Mouse (Mus musculus) brain, embryonic 14.5 days (tissue): ENCODE measurements at regions not wholly inside any gene's neighbourhood (a gene's known extent, or its start where the extent isn't known, plus 50 kb on each side); places are given as distances from the start of the nearest gene placed in this dataset.

Experiments
- CTCF ChIP-seq: fragments of 200-500 bp; IDR thresholded peaks from 2 replicates; pipeline ENCODE4 v1.5.1; 2012; ENCODE audit warnings: inconsistent platforms, mild to moderate bottlenecking, moderate library complexity, borderline replicate concordance; ENCODE audit not compliant: insufficient read depth, insufficient read length; ENCODE audit errors: extremely low read depth
- POLR2A ChIP-seq: fragments of 200-500 bp; IDR thresholded peaks from 2 replicates; pipeline ENCODE4 v1.6.1; 2012; ENCODE audit warnings: mild to moderate bottlenecking, inconsistent platforms, borderline replicate concordance; ENCODE audit not compliant: poor library complexity, insufficient read depth, insufficient read length, severe bottlenecking; ENCODE audit errors: extremely low read depth

DNA sequence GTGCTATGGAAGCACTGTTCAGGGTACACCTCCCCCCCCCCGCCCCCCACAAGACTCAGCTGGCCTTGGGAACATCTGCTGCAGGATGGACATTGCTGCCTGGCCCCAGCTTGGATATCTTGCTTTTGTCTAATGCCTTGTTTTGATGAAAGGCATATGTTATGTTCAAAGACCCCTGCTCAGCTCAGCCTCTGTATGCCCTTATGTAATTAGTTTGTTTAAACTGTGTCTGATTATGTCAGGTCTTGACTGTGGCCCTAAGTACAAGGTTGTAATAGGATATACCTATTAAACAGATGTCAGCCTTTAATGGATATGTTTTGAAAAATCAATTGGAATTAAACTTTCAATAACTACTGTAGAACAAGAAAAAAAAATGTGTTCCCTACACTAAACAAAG, 610.3 kb downstream of the Dhx35 start:
- TF ChIP-seq POLR2A (no peak), CTCF (no peak)
